Mouse (Mus musculus) erythroblast, adult 5-6 weeks (primary cell): Measurements from ENCODE around the gene Rexo5. TPM values are rescaled to one million over a fixed set of nuclear protein-coding genes. Genes with fewer than 3 reads are reported as not detected.

Experiments
- ATAC-seq: replicated peaks from 2 replicates; pipeline ENCODE4 v1.8.0; 2016; ENCODE audit warnings: moderate number of reproducible peaks, mild to moderate bottlenecking, moderate TSS enrichment, inconsistent platforms; ENCODE audit not compliant: poor library complexity, low FRiP score, severe bottlenecking
- total RNA-seq, 2 experiments: library from RNA; stranded (forward) in 1 of 2; stranded (reverse) in 1 of 2; fragments of 150-400 nt in 1 of 2; fragments of 200-764, 138-1000 nt in 1 of 2; gene quantifications; 2 replicates each; pipeline versions ENCODE4 v1.2.3 to v1.2.4; 2015 to 2017; ENCODE audit warnings: low replicate concordance in 2 of 2

Rexo5 gene
- total RNA-seq, 2 experiments from 2014 or later: 18.1 to 21.7 TPM

- ATAC-seq: no peak
Observed at GRCm38 (mm10) chr7:119835996-119836777, 42.4 kb downstream of the Rexo5 start.

DNA sequence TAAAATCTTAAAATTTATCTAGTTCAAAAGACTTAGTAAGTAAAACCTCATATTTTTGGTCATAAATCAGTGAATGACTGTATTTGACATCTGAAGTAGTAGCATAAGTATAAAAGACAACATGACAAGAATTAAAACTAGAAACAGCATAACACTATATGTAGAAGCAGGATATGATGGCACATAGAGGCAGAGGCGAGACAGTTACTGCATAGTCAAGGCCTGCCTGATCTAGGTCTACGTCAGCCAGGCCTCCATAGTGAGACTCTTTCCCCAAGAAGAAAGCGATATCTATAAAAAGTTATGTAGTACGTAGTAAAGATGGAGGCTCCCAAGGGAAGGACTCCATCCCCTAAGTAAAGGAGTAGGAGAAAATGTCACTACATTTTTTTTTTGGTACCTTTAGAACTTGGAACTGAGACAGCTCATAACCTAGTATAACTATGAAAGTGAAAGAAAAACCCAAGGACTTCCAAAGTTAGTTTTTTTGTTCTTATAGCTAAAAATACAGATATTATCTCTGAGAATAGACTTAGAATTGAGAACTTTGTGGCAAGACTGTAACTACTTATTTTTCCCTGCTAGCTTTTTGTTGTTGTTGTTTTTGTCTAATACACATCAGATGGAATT, 48.1 kb downstream of the Rexo5 start:
- ATAC-seq: no peak

DNA sequence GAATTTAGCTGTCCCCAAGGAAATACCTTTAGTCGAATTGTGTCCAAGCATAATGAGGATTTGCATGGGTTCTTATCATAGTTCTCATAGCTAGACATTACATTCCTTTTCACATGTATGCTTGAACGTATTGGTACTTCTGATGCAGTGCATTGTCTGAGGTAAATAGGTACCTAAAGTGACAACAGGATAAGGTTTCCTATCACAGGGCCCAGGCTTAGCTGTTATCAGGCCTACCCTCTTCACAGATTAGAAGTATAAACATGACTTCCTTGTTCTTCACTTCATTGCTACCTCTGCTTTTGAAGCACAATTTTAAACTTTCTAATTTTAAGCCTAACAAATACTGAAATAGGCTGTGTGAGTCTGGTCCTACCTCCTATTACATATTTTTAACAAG, 51.7 kb downstream of the Rexo5 start:
- no peak for ATAC-seq

- no peak for ATAC-seq
Observed at GRCm38 (mm10) chr7:119847396-119847795, 53.6 kb downstream of the Rexo5 start.

DNA sequence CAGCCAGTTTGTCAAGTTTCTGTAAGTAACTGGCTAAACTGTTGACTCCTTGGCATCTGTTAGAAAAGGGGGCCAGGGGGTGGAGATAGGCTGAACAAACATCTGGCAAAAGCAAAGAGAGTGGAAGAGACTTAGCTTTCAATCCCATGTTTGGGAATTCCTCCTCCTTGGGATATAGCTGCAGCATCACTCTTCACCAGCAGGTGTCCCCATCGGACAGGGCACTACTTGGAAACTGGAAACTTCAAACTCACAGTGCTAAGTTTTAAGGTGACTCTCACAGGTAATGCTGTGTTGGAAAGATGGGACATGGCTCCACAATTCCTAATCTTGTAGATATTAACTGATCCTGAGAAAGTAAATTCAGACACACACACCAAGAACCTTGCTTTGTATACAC, 55.3 kb downstream of the Rexo5 start:
- no peak for ATAC-seq

GRCm38 (mm10) chr7:119850737-119851136, 56.9 kb downstream of the Rexo5 start:
- ATAC-seq: no peak

- no peak for ATAC-seq
Observed at GRCm38 (mm10) chr7:119852494-119852893, 58.7 kb downstream of the Rexo5 start.

GRCm38 (mm10) chr7:119853186-119853585, 59.4 kb downstream of the Rexo5 start:
- ATAC-seq: no peak

- no peak for ATAC-seq
Observed at GRCm38 (mm10) chr7:119854362-119854761, 60.6 kb downstream of the Rexo5 start.

- ATAC-seq: no peak
Observed at GRCm38 (mm10) chr7:119855031-119855430, 61.2 kb downstream of the Rexo5 start.

DNA sequence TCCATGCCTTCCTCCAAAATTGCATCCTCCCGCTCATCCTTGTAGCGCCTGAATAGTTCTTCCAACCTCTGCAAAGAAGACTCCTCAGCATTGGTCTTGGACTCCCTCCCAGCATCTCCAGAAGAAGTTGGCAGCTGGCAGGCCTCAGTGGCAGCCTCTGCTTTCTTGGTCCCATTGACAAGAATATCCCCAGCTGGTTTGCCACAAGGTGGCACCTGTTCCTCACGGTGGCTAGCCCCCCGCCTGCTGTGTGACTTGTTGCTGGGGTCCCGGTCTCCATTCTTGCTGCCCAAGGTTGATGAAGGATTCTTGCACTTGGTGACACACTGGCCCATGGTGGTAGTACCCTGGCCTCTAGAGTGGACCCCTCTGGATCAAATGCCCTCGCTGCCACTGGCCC, 65.7 kb downstream of the Rexo5 start:
- ATAC-seq: no peak

DNA sequence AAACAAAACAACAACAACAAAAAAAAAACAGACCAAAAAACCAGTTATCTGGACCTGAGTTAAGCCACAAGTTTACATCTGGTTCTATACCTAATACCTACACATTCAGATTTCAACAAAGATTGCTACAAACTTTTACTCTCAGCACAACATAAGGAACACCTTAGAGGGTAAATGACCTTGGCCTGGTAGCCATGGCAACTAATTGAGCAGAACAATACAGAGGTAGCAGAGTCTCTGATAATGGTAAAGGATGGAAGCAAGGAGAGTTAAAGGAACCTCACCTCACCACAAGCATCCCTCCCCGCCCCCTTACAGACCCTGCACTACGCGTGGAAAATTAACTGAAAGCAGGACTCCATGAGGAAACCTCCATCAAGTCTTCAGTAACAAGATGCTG, 66.3 kb downstream of the Rexo5 start:
- no peak for ATAC-seq

DNA sequence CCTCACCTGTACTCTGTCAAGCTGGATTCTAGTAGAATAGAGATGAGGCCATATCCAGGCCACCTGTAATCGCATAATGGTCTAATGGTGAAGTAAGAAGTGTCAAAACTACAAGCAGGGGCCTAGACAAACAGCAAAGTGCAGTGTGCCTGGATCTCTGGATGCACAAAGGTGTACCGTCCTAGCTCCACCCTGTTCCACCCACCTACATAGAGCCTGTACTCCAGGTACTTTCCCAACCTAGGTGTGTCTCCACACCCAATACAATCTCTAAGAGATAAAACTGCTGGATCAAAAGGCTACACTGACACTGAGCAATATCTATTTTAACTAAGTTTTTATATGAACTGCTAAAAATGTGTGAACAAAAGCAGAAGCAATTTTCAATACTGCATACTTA, 66.7 kb downstream of the Rexo5 start:
- ATAC-seq: no peak

DNA sequence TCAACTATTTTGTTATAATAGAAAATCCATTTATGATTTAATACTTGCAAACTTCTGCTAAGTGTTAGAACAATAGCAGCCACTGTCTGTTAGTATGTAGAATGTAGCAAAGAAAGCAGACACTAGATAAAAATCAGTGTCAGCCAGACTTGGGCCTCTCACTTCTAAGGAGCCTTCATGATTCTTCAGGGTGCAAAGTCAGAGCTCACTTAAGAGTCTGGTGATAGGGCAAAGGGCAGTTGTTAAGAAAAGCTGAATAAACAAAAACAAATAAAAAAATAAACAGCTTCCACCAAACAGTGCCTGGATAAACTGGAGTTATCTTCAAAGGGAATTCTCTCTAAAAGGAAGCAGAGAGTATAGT, 67.1 kb downstream of the Rexo5 start:
- no peak for ATAC-seq

GRCm38 (mm10) chr7:119861335-119862091, 67.7 kb downstream of the Rexo5 start:
- ATAC-seq: no peak

DNA sequence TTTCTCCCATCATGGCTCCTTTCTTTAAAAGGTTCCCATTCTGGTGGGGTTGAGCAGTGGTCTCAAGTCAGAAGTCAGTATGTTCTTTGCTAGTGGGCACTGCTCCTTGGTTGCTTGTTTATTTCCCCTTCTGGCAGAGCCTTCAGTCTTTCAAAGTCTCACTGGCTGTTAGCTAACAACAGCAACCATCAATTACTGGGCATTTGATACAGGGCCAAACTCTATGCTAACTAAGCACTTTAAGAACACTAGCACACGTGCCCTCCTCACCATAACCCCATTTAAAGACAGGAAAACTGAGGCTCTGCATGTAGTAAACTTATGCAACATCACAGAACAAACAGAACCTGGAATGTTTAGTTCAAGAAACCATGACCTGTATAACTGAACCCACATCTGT, 68.4 kb downstream of the Rexo5 start:
- no peak for ATAC-seq

GRCm38 (mm10) chr7:119864500-119864899, 70.7 kb downstream of the Rexo5 start:
- no peak for ATAC-seq

- ATAC-seq: no peak
Observed at GRCm38 (mm10) chr7:119866136-119866535, 72.3 kb downstream of the Rexo5 start.

GRCm38 (mm10) chr7:119872204-119872603, 78.4 kb downstream of the Rexo5 start:
- ATAC-seq: no peak

DNA sequence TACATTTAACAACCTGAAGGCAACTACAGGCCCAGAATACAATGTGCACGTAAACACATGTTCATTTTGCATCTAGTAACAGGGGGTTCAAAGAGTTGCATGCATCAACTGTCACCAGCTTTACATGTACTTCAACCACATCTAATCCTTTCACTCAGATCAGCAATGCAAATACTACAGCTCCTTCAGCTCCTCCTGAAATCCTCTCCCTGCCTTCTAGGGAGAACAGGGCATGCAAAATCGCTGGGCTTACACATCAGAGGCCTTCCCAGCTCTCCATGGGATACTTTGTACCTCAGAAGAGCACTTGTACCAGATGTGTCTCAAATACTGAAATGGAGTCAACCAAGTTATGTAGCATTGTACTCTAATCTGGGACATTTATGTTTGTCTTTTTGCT, 79.2 kb downstream of the Rexo5 start:
- ATAC-seq: no peak
